Mouse (Mus musculus) ovary, adult 10 weeks (tissue): ENCODE measurements around the gene Pbx4. TPM values are rescaled to one million over a fixed set of nuclear protein-coding genes. Genes with fewer than 3 reads are reported as not detected.

Experiments used
- polyA plus RNA-seq: library from polyadenylated mRNA; stranded (reverse); fragments of 350-450 nt; fragmentation: Illumina TruSeq; extraction: RNeasy Lipid Tissue Mini Kit (QIAGEN cat#74804); gene quantifications from one replicate; pipeline ENCODE4 v1.2.3, GENCODE M21; 2014

The Pbx4 gene
- polyA plus RNA-seq = 0.91 TPM

DNA sequence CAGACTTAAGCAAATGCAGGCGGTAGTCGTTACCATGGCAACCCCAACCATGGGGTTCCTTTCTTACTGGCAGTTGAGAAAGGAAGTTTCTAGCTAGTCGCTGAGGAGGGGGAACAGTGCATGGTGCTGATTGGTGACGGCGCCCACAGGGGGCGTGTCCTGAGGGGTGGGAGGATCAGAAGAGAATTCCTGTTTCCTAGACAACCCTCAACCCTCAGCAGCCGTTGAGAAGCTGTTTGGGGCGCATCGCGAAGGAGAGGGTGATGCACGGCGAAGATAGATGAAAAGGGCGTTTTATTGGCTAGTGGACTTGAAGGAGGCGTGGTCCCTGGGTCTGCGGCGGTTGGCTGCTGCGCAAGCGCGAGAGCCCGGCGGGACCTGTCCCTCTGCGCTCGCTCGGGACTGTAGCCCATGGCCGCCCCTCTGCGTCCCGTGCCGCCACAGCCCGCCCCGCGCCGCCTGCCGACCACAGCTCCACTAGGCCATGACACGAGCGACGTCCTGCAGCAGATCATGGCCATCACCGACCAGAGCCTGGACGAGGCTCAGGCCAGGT, at the start of gene Pbx4:
TSS of gene Pbx4 (plus strand) at position 194 of the 556 bp plus-strand sequence.

DNA sequence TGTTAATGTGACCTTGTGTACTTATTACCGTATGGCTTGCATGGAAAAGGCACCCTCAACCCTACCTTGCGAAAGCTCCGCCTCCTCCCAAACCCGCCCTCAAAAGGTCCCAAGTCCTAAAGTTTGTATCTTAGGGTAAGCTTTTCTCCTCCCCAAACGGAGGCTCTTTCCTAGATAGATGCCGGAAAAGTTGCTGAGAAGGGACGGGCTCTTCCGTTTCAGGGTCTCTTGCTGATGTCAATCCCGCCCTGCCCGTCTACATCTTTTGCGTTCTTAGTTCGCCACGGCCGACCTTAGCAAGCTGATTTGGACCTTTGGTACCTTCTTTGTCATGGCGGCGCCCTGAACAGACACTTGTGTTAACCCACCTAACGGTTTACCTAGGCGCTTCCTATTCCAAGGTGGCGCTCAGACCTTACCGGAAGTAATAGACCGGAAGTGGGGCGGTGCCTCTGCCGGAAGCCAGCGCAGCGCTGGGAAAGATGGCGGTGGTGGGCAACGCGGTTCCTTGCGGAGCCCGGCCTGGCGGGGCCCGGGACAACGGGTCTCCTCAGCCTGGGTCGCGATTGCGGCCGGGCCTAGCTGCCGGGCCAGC, 41.4 kb upstream of the Pbx4 start, which contains the start of the genes Atp13a1 and Zfp866:
TSS of gene Atp13a1 (plus strand) at position 391 of the 595 bp plus-strand sequence.
TSS of gene Zfp866 (minus strand) at position 406 of the 595 bp plus-strand sequence.

DNA sequence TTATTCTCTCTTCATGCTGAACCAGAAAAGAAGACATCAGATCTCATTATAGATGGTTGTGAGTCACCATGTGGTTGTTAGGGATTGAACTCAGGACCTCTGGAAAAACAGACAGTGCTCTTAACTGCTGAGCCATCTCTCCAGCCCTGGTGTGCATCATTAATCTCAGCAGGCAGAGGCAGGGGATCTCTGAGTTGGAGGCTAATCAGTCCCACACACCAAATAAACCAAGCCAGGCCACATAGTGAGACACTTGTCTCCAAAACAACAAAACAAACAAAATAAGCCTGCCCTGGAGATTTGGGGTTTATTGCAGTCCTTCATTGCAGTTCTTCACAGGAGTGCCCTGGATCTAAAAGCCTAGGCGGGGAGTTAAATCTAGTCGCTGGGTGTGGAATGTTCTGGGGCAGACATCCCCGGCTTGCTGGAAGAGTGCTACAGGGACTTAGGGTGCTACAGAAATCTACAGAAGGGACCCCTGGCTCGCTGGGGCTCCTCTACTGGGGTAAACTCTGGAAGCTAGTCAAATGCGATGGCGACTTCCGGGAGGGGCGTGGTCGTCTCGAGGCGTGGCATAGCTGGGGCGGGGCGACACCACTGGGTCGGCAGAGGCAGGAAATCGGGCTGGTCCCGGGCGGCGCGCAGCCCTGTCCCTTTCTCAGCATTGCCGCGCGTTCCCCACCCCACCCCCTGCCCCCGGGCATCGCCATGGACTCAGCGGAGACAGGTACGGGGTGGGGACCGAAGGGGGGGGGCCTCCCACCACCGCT, 24.0 kb upstream of the Pbx4 start, which contains the start of gene Gmip:
TSS of gene Gmip (plus strand) at position 586 of the 770 bp plus-strand sequence.

DNA sequence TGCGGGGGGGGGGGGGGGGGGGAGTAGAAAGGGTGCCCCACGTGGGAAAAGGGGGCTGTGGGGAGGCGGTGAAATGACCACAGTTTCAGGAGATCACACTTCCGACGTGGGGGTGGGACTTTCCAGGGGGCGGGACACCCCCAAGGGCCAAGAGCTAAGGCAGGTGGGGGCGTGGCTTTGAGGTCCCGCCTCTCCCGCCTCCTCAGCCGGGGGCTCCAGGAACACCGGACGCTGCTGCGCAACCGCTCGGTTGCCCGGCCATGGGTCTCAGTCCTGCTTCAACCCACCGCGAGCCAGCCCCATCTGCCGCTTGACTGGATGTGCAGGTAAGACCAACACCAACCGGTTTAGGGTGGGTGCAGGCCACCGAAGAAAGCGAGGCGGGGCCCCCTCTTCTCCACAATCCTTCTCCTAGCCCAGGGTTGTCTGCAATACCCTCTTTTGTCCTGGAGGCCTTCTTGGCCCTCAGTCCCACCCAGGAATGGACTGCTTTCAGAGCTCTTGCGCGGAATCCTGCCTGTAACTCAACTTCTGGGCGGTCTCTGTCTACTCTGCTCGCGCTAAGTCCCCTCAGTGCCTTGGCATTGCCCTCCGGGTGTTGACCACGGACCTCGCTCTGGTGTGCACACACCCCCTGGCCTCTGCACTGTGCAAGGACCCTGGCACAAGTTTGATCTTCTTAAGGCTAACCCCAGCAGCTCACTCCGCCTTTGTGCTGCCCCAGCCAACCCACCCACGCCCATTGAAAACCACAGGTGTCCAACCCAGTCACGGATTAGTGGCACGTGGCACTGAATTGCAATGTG, 9.7 kb upstream of the Pbx4 start, which contains the start of gene Lpar2:
TSS of gene Lpar2 (plus strand) at position 44 of the 806 bp plus-strand sequence.

DNA sequence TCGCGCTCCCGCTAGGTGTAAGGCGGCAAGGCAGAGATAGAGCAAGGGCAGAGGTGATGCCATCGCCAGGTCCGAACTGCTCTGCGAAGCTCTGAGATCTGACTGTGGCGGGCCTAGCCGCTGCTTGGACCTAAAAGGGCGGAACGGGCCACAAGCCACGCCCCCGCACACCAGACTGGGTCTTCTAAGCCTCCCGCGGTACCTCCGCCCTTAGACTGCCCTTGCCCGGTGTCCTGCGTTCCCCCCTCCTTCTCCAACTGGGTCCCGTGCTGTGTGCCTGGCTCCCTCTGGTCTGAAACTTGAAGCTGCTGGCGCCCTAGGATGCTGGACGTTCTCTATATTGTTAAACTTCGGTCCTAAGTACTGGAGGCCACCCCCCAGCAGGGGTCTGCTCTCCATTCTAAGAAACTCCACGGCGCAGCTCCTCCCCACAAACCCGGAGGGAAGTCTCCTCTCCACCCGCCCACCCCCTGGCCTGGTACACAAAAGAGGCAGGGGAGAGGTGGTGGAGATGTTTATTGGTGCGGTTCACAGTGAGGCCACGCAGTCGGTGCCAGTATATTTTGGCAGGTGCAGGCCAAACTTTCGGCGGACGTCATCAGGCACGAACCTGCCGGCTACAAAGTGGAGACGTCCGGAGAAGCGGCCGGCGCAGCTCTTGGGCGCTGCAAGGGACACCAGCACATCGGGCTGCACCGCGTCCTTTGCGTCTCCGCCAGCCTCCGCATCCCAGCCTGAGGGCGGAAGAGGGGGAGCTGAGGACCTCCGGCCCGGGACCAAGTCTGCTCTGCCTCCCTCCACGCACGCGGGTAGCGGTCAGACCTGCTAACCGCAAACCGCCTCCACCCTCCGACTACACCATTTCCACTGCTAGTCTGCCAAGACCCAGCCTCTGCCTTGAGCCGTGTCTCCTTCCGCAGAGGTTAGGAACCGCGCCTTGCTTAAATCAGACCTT, 55.3 kb downstream of the Pbx4 start, which contains the start of gene Cilp2:
TSS of gene Cilp2 (minus strand) at position 399 of the 955 bp plus-strand sequence.

DNA sequence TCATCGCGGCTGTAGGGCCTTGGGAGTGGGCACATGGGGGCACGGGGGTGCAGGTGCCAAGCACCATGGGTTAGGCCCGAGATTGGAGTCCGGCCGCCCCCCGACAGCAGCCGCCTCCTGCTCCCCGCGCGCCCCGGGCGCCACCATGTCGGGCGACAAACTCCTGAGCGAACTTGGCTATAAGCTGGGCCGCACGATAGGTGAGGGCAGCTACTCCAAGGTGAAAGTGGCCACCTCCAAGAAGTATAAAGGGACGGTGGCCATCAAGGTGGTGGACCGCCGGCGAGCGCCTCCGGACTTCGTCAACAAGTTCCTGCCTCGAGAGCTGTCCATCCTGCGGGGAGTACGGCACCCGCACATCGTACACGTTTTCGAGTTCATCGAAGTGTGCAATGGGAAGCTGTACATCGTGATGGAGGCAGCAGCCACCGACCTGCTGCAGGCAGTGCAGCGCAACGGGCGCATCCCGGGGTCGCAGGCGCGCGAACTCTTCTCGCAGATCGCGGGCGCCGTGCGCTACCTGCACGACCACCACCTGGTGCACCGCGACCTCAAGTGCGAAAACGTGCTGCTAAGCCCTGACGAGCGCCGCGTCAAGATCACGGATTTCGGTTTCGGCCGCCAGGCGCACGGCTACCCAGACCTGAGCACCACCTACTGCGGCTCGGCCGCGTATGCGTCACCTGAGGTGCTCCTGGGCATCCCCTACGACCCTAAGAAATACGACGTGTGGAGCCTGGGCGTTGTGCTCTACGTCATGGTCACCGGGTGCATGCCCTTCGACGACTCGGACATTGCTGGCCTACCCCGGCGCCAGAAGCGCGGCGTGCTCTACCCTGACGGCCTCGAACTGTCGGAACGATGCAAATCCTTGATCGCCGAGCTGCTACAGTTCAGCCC, 70.1 kb downstream of the Pbx4 start, which contains the start of the genes Tssk6, Ndufa13 and Yjefn3:
TSS of gene Tssk6 (plus strand) at position 22 of the 900 bp plus-strand sequence.
TSS of gene Ndufa13 (minus strand) at position 396 of the 900 bp plus-strand sequence.
TSS of gene Yjefn3 (minus strand) at position 550 of the 900 bp plus-strand sequence.

Other genes with a start within 250 kb of the Pbx4 start
- 72.6 TPM for gene Zfp868, start 206.9 kb upstream of the Pbx4 start, polyA plus RNA-seq
- 22.3 TPM for gene Zfp964, start 178.0 kb upstream of the Pbx4 start, polyA plus RNA-seq
- 74.4 TPM for gene Zfp869, start 121.8 kb upstream of the Pbx4 start, polyA plus RNA-seq
- gene Zfp963, start 82.5 kb upstream of the Pbx4 start, polyA plus RNA-seq = 16.9 TPM
- gene Gm20422, start 57.6 kb upstream of the Pbx4 start, polyA plus RNA-seq = not detected
- gene Atp13a1, start 41.3 kb upstream of the Pbx4 start, polyA plus RNA-seq = 1.3 TPM
- gene Zfp866, start 41.3 kb upstream of the Pbx4 start, polyA plus RNA-seq = 70.2 TPM
- gene Gmip, start 23.8 kb upstream of the Pbx4 start, polyA plus RNA-seq = 1.9 TPM
- gene Lpar2, start 10.1 kb upstream of the Pbx4 start, polyA plus RNA-seq = 2.7 TPM
- gene Cilp2, start 55.2 kb downstream of the Pbx4 start, polyA plus RNA-seq = not detected
- gene Tssk6, start 69.7 kb downstream of the Pbx4 start, polyA plus RNA-seq = not detected
- not detected for gene Ndufa13, start 70.1 kb downstream of the Pbx4 start, polyA plus RNA-seq
- gene Yjefn3, start 70.2 kb downstream of the Pbx4 start, polyA plus RNA-seq = not detected
- gene Gatad2a, start 163.9 kb downstream of the Pbx4 start, polyA plus RNA-seq = 8.7 TPM
- gene Mau2, start 210.2 kb downstream of the Pbx4 start, polyA plus RNA-seq = 8.2 TPM
- gene Sugp1, start 210.3 kb downstream of the Pbx4 start, polyA plus RNA-seq = 5.0 TPM
- not detected for gene Tm6sf2, start 240.4 kb downstream of the Pbx4 start, polyA plus RNA-seq